Mouse (Mus musculus): ENCODE measurements at regions not wholly inside any gene's neighbourhood (a gene's known extent, or its start where the extent isn't known, plus 50 kb on each side); places are given as distances from the start of the nearest gene placed in this dataset.

DNA sequence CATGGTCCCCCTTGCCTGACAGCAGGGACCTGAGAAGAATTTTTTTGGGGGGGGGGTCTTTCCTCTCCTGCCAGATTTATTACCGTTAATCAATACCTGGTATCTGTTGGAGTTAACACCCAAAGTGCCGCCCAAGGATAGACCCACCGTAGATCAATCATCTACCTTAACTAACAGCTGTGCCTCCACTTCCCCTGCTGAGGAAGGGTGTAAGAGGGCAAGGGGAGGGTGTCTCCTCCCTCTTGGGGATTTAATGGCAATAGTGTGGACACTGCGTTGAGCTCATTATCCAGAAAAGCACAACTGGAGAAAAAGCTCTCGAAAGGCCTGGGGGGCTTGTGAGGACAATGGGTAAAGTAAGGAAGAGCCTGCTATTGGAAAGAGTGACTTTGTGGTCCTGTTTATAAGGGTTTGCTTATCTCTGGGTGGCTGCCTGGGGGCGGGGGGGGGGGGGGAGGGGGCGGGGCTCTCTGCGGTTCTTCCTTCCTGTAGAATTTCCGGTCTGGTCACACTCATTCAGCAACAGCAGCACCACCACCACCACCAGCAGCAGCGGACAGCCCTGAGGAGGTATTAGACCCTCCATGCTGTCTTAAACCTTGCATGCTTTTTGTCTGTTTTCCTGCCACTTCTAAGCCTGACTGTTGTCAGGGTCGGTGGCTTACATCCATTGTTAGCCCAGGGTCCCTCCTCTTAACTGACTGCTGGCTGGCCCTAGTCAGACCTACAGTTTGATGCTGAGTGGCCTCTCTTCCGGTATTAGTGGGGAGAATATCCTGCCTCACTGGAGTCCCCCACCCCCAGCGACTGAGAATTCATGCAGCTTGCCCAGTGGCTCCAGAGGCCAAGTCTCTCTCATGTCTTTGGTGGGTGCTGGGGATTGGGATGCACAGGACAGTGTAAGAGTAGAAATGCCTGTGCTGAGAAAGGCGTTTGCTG, 138.0 kb upstream of the Lemd2 start:
- Histone ChIP-seq H3K36me3 (replicated peaks; ENCODE audit: control insufficient read depth, insufficient read depth) (no peaks in the 10 kb centered on the region), H3K9ac (no peak overlapping the region), H3K27ac (no peak overlapping the region), H3K4me3 (replicated peaks; ENCODE audit: low read length) (no peak overlapping the region), H3K4me1 (replicated peaks; ENCODE audit: control insufficient read depth, insufficient read depth, low read length) (no peaks in the 10 kb centered on the region), H3K4me2 (replicated peaks) (no peak overlapping the region), H3K27me3 (ENCODE audit: control insufficient read depth, insufficient read depth, low read length) (no peaks in the 10 kb centered on the region), H3K9me3 (ENCODE audit: control insufficient read depth, low read length) (no peaks in the 10 kb centered on the region)
- WGBS: 68% methylated on average over 13 of the region's 14 CpGs
- ATAC-seq (ENCODE audit: low FRiP score) (no peak), DNase-seq (ENCODE audit: low spot score) (no peak)

DNA sequence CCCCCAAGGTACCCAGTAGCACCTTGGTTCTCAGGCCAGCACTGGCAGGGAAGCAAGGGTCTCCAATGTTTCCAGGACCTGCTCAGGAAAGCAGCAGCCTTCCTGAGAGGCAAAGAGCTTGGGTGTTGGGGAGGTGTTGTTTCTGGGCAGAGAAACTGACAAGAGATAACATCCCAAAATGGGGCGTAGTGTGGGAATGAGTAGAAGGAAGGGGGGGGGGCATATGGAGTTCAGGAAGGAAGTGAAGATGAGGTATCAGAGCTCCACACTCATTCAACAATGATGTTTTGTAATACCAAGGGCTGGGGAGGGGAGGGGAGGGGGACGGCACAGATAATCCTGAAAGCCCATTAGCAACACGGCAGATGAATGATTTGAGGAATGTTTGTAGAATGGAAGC, 135.6 kb upstream of the Lemd2 start:
- 83% methylated on average over 3 of the region's 3 CpGs for WGBS

GRCm38 (mm10) chr17:27339261-27339660, 135.0 kb upstream of the Lemd2 start:
- Histone ChIP-seq H3K9ac (no peak overlapping the region), H3K4me1 (replicated peaks; ENCODE audit: control insufficient read depth, insufficient read depth, low read length) (no peaks in the 10 kb centered on the region; the same call in 1 of the 2 replicates), H3K9me3 (ENCODE audit: control insufficient read depth, low read length) (no peaks in the 10 kb centered on the region), H3K27me3 (ENCODE audit: control insufficient read depth, insufficient read depth, low read length) (no peaks in the 10 kb centered on the region), H3K4me2 (replicated peaks) (no peak overlapping the region), H3K27ac (no peak overlapping the region), H3K4me3 (replicated peaks; ENCODE audit: low read length) (no peak overlapping the region), H3K36me3 (replicated peaks; ENCODE audit: control insufficient read depth, insufficient read depth) (no peaks in the 10 kb centered on the region)
- no peak for DNase-seq (ENCODE audit: low spot score)
- no peak for ATAC-seq (ENCODE audit: low FRiP score)
- 51% methylated on average over 2 of the region's 2 CpGs for WGBS

More for the DNA sequence above, 135.6 kb upstream of the Lemd2 start:
- Histone ChIP-seq H3K4me2 (replicated peaks) (no peak overlapping the region), H3K9ac (no peak overlapping the region), H3K27me3 (ENCODE audit: control insufficient read depth, insufficient read depth, low read length) (no peaks in the 10 kb centered on the region), H3K36me3 (replicated peaks; ENCODE audit: control insufficient read depth, insufficient read depth) (no peaks in the 10 kb centered on the region), H3K4me3 (replicated peaks; ENCODE audit: low read length) (no peak overlapping the region), H3K4me1 (replicated peaks; ENCODE audit: control insufficient read depth, insufficient read depth, low read length) (no peaks in the 10 kb centered on the region; the same call in 1 of the 2 replicates), H3K27ac (no peak overlapping the region), H3K9me3 (ENCODE audit: control insufficient read depth, low read length) (no peaks in the 10 kb centered on the region)
- no peak for ATAC-seq (ENCODE audit: low FRiP score)
- no peak for DNase-seq (ENCODE audit: low spot score)

- Histone ChIP-seq H3K9me3 (ENCODE audit: control insufficient read depth, low read length) (no peaks in the 10 kb centered on the region), H3K9ac (no peak overlapping the region), H3K4me3 (replicated peaks; ENCODE audit: low read length) (no peak overlapping the region), H3K4me2 (replicated peaks) (no peak overlapping the region), H3K4me1 (replicated peaks; ENCODE audit: control insufficient read depth, insufficient read depth, low read length) (no peaks in the 10 kb centered on the region; the same call in 1 of the 2 replicates), H3K27me3 (ENCODE audit: control insufficient read depth, insufficient read depth, low read length) (no peaks in the 10 kb centered on the region), H3K27ac (no peak overlapping the region), H3K36me3 (replicated peaks; ENCODE audit: control insufficient read depth, insufficient read depth) (no peaks in the 10 kb centered on the region)
- ATAC-seq (ENCODE audit: low FRiP score) (no peak), DNase-seq (ENCODE audit: low spot score) (no peak)
- WGBS: 61% methylated on average over 4 of the region's 4 CpGs
Observed at GRCm38 (mm10) chr17:27335621-27336020, 131.4 kb upstream of the Lemd2 start.

GRCm38 (mm10) chr17:27333593-27333992, 129.3 kb upstream of the Lemd2 start:
- ATAC-seq (ENCODE audit: low FRiP score) (no peak), DNase-seq (ENCODE audit: low spot score) (no peak)
- Histone ChIP-seq H3K4me1 (replicated peaks; ENCODE audit: control insufficient read depth, insufficient read depth, low read length) (peaks cover 5% of the 10 kb centered on the region; the same call in 1 of the 2 replicates), H3K36me3 (replicated peaks; ENCODE audit: control insufficient read depth, insufficient read depth) (no peaks in the 10 kb centered on the region), H3K4me3 (replicated peaks; ENCODE audit: low read length) (no peak overlapping the region), H3K9me3 (ENCODE audit: control insufficient read depth, low read length) (no peaks in the 10 kb centered on the region), H3K4me2 (replicated peaks) (no peak overlapping the region), H3K27ac (no peak overlapping the region), H3K27me3 (ENCODE audit: control insufficient read depth, insufficient read depth, low read length) (no peaks in the 10 kb centered on the region), H3K9ac (no peak overlapping the region)
- WGBS: 77% methylated on average over 16 of the region's 16 CpGs

DNA sequence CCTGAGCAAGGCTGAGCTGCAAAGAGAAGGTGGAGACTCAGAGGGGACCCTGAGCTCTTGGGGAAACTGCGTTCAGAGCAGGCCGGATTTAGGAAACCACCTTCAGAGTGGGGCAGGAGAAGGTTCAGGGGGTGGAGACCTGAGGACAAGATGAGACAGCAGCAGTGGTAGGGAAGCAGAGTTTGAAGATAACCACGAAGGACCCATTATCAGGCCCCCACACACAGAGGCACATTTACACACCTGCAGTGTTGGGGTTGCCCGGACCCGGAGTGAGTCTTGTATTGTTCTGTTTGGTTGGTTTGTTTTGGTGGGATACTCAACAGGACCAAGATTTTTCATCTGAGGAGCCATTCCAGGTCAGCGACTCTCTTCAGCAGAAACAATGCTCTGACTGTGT, 128.9 kb upstream of the Lemd2 start:
- no peak for ATAC-seq (ENCODE audit: low FRiP score)
- WGBS: 75% methylated on average over 6 of the region's 6 CpGs

DNA sequence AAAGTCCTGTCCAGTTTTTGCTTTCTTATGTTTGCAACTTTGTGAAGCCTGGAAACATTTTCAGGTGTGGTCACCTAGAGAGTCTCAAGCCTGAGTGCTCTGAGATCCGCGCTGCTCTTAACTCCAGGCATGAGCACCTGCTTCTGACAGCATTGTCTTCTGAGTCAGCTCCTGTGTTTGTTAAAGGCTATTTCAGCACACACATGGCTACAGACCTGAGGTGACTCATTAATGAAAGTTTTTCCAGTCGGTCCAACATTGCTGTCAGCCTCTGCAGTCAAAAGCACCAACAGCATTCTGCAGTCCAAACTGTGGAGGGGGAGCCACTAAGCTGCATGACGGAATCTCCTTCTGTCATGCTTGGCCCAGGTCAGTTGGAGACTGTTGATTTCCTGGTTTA, 127.8 kb upstream of the Lemd2 start:
- Histone ChIP-seq H3K27me3 (ENCODE audit: control insufficient read depth, insufficient read depth, low read length) (no peaks in the 10 kb centered on the region), H3K9me3 (ENCODE audit: control insufficient read depth, low read length) (no peaks in the 10 kb centered on the region), H3K27ac (no peak overlapping the region), H3K4me3 (replicated peaks; ENCODE audit: low read length) (no peak overlapping the region), H3K4me1 (replicated peaks; ENCODE audit: control insufficient read depth, insufficient read depth, low read length) (peaks cover 5% of the 10 kb centered on the region; the same call in 1 of the 2 replicates), H3K36me3 (replicated peaks; ENCODE audit: control insufficient read depth, insufficient read depth) (no peaks in the 10 kb centered on the region), H3K4me2 (replicated peaks) (no peak overlapping the region), H3K9ac (no peak overlapping the region)
- ATAC-seq (ENCODE audit: low FRiP score): no peak
- DNase-seq (ENCODE audit: low spot score): no peak
- WGBS: 90% methylated on average over 4 of the region's 4 CpGs

More for the DNA sequence above, 128.9 kb upstream of the Lemd2 start:
- no peak overlapping the region for H3K27ac ChIP-seq
- H3K27me3 ChIP-seq (ENCODE audit: control insufficient read depth, insufficient read depth, low read length): no peaks in the 10 kb centered on the region
- H3K4me3 ChIP-seq (replicated peaks; ENCODE audit: low read length): no peak overlapping the region
- peaks cover 5% of the 10 kb centered on the region; the same call in 1 of the 2 replicates for H3K4me1 ChIP-seq (replicated peaks; ENCODE audit: control insufficient read depth, insufficient read depth, low read length)
- no peaks in the 10 kb centered on the region for H3K36me3 ChIP-seq (replicated peaks; ENCODE audit: control insufficient read depth, insufficient read depth)
- H3K9me3 ChIP-seq (ENCODE audit: control insufficient read depth, low read length): no peaks in the 10 kb centered on the region
- no peak for DNase-seq (ENCODE audit: low spot score)
- H3K4me2 ChIP-seq (replicated peaks): no peak overlapping the region
- H3K9ac ChIP-seq: no peak overlapping the region

GRCm38 (mm10) chr17:27331630-27332029, 127.4 kb upstream of the Lemd2 start:
- ATAC-seq (ENCODE audit: low FRiP score) (no peak), DNase-seq (ENCODE audit: low spot score) (no peak)
- Histone ChIP-seq H3K4me2 (replicated peaks) (no peak overlapping the region), H3K4me3 (replicated peaks; ENCODE audit: low read length) (no peak overlapping the region), H3K27me3 (ENCODE audit: control insufficient read depth, insufficient read depth, low read length) (no peaks in the 10 kb centered on the region), H3K9ac (no peak overlapping the region), H3K36me3 (replicated peaks; ENCODE audit: control insufficient read depth, insufficient read depth) (no peaks in the 10 kb centered on the region), H3K27ac (no peak overlapping the region), H3K9me3 (ENCODE audit: control insufficient read depth, low read length) (no peaks in the 10 kb centered on the region), H3K4me1 (replicated peaks; ENCODE audit: control insufficient read depth, insufficient read depth, low read length) (peaks cover 5% of the 10 kb centered on the region; the same call in 1 of the 2 replicates)
- 65% methylated on average over 5 of the region's 5 CpGs for WGBS

GRCm38 (mm10) chr17:27329791-27330190, 125.5 kb upstream of the Lemd2 start:
- Histone ChIP-seq H3K9me3 (ENCODE audit: control insufficient read depth, low read length) (no peaks in the 10 kb centered on the region), H3K4me3 (replicated peaks; ENCODE audit: low read length) (no peak overlapping the region), H3K36me3 (replicated peaks; ENCODE audit: control insufficient read depth, insufficient read depth) (no peaks in the 10 kb centered on the region), H3K4me2 (replicated peaks) (no peak overlapping the region), H3K9ac (no peak overlapping the region), H3K4me1 (replicated peaks; ENCODE audit: control insufficient read depth, insufficient read depth, low read length) (0 out of 2 replicates have a peak, but pooled peaks cover 5% of the 10 kb centered on the region), H3K27ac (no peak overlapping the region), H3K27me3 (ENCODE audit: control insufficient read depth, insufficient read depth, low read length) (peaks cover 3% of the 10 kb centered on the region)
- no peak for ATAC-seq (ENCODE audit: low FRiP score)
- DNase-seq (ENCODE audit: low spot score): peak; percentile 30
- 50% methylated on average over 6 of the region's 6 CpGs for WGBS
